Mouse (Mus musculus) MEL (cell line): ENCODE measurements around the gene Eipr1.

ENCODE experiments used
- CTCF ChIP-seq, 3 experiments: IDR thresholded peaks in 2 of 3; conservative IDR thresholded peaks in 1 of 3; 2 replicates each; pipeline ENCODE4 v1.5.1; 2011 to 2012; ENCODE audit warnings: low read length in 3 of 3, low read depth in 2 of 3, mild to moderate bottlenecking in 2 of 3, improper control_type of control experiment in 1 of 3, inconsistent platforms in 1 of 3, mixed read lengths in 1 of 3, moderate library complexity in 1 of 3; ENCODE audit not compliant: control insufficient read depth in 1 of 3, insufficient read depth in 1 of 3, poor library complexity in 1 of 3, severe bottlenecking in 1 of 3
- E2F4 ChIP-seq: IDR thresholded peaks from 2 replicates; pipeline ENCODE4 v1.6.1; 2011; ENCODE audit warnings: low read depth, low read length, improper control_type of control experiment, borderline replicate concordance
- EP300 ChIP-seq, 2 experiments: IDR thresholded peaks; 2 replicates each; pipeline ENCODE4 v1.6.1; 2011; ENCODE audit warnings: improper control_type of control experiment in 2 of 2, low read length in 2 of 2, low read depth in 1 of 2, mild to moderate bottlenecking in 1 of 2
- MAX ChIP-seq: IDR thresholded peaks from 2 replicates; pipeline ENCODE4 v1.6.1; 2011; ENCODE audit warnings: low read length, improper control_type of control experiment
- MEF2A ChIP-seq: IDR thresholded peaks from 2 replicates; pipeline ENCODE4 v1.6.1; 2014; ENCODE audit warnings: low read depth, mild to moderate bottlenecking, inconsistent platforms, low read length, improper control_type of control experiment; ENCODE audit not compliant: poor library complexity, insufficient replicate concordance, severe bottlenecking; ENCODE audit errors: extremely low read depth
- NELFE ChIP-seq: IDR thresholded peaks from 2 replicates; pipeline ENCODE4 v1.6.1; 2011; ENCODE audit warnings: low read depth, low read length, improper control_type of control experiment
- POLR2A ChIP-seq, 2 experiments: IDR thresholded peaks; 2 replicates each; pipeline ENCODE4 v1.6.1; 2011 to 2012; ENCODE audit warnings: low read length in 2 of 2, mild to moderate bottlenecking in 2 of 2, control low read depth in 1 of 2, improper control_type of control experiment in 1 of 2, low read depth in 1 of 2, moderate library complexity in 1 of 2; ENCODE audit not compliant: control insufficient read depth in 1 of 2, insufficient read depth in 1 of 2, poor library complexity in 1 of 2
- POLR2AphosphoS2 ChIP-seq: IDR thresholded peaks from 2 replicates; pipeline ENCODE4 v1.6.1; 2011; ENCODE audit warnings: low read length, improper control_type of control experiment
- POLR2AphosphoS5 ChIP-seq: IDR thresholded peaks from 2 replicates; pipeline ENCODE4 v1.6.1; 2012; ENCODE audit warnings: low read depth, borderline replicate concordance, mild to moderate bottlenecking, inconsistent platforms, low read length, moderate library complexity, mixed read lengths
- RCOR1 ChIP-seq: IDR thresholded peaks from 2 replicates; pipeline ENCODE4 v1.6.1; 2012; ENCODE audit warnings: low read depth, mild to moderate bottlenecking, inconsistent platforms, low read length, improper control_type of control experiment
- SMC3 ChIP-seq: IDR thresholded peaks from 2 replicates; pipeline ENCODE4 v1.6.1; 2011; ENCODE audit warnings: low read depth, low read length, improper control_type of control experiment
- TAL1 ChIP-seq: IDR thresholded peaks from 2 replicates; pipeline ENCODE4 v1.6.1; 2012; ENCODE audit warnings: mild to moderate bottlenecking, inconsistent platforms, low read length, moderate library complexity, mixed read lengths

- TF ChIP-seq POLR2AphosphoS5 (no peak), CTCF (IDR thresholded peaks at IDR 0.05 in 2 of 3, conservative IDR thresholded peaks at IDR 0.05 in 1 of 3; ENCODE audit: control insufficient read depth in 1 of 3, insufficient read depth in 1 of 3, low read depth in 2 of 3, low read length in 3 of 3, poor library complexity in 1 of 3, severe bottlenecking in 1 of 3) (no peak), NELFE (no peak), SMC3 (no peak), RCOR1 (no peak), E2F4 (no peak), MAX (no peak), EP300 (IDR thresholded peaks at IDR 0.05; ENCODE audit: low read depth in 1 of 2, low read length in 2 of 2) (no peak), POLR2A (IDR thresholded peaks at IDR 0.05; ENCODE audit: control insufficient read depth in 1 of 2, insufficient read depth in 1 of 2, low read depth in 1 of 2, low read length in 2 of 2, poor library complexity in 1 of 2) (no peak), POLR2AphosphoS2 (no peak), TAL1 (no peak), MEF2A (no peak)
Observed at GRCm38 (mm10) chr12:28898307-28898706, 146.7 kb downstream of the Eipr1 start.
